Mouse (Mus musculus): ENCODE results near the gene Gm7697.
"Not testable (repeated sequence)": the region's sequence is repeated elsewhere in the genome, so short reads cannot be mapped to it uniquely, and the experiment has no call there.

DNA sequence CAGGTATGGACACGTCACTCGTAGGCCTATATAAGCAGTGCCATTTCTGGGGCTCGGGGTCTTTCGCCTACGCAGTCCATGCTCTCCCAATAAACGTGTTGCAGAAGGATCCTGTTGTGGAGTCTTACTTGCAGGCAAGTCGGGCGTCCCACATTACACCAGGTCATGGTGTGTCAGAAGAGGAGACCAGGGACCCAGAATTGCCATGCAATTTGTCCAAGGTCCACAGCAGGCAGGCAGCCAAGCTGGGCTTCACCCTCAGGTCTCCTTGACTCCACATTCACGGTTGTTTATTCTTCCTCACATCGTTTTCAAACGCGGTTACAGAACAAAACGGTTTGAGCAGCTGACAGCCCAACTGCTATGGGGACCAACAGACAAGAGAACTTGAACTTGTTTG lies 21.7 kb upstream of the Gm7697 start:
- not testable (repeated sequence) for TF ChIP-seq CTCF (conservative IDR thresholded peaks at IDR 0.05 in 1 of 2, IDR thresholded peaks at IDR 0.05 in 1 of 2; ENCODE audit: low read depth in 2 of 2, low read length in 2 of 2); POLR2A (IDR thresholded peaks at IDR 0.05; ENCODE audit: low read depth, low read length); ZKSCAN1 (IDR thresholded peaks at IDR 0.05; ENCODE audit: borderline replicate concordance, low read depth, low read length); E2F4 (IDR thresholded peaks at IDR 0.05; ENCODE audit: insufficient replicate concordance, low read depth, low read length); MEF2A (IDR thresholded peaks at IDR 0.05; ENCODE audit: borderline replicate concordance, low read depth, low read length); MYC (IDR thresholded peaks at IDR 0.05; ENCODE audit: low read depth, low read length); ZMIZ1 (IDR thresholded peaks at IDR 0.05; ENCODE audit: low read depth, low read length); CHD1 (IDR thresholded peaks at IDR 0.05; ENCODE audit: low read depth, low read length); NELFE (IDR thresholded peaks at IDR 0.05; ENCODE audit: low read depth, low read length); USF1 (IDR thresholded peaks at IDR 0.05; ENCODE audit: low read depth, low read length); MAX (IDR thresholded peaks at IDR 0.05; ENCODE audit: low read length); IRF4 (IDR thresholded peaks at IDR 0.05; ENCODE audit: low read depth, low read length)

Measured in CH12.LX (cell line).